Mouse (Mus musculus) MEL (cell line): ENCODE results near the gene Myo7a. TPM values are rescaled to one million over a fixed set of nuclear protein-coding genes. Genes with fewer than 3 reads are reported as not detected.

ENCODE experiments used
- DNase-seq: peaks from one replicate; pipeline ENCODE4 v3.0.0; 2011; ENCODE audit warnings: low read depth, low spot score
- H3K27ac ChIP-seq: 2 replicates; pipeline ENCODE4 v1.5.1; 2012; ENCODE audit warnings: low read depth, mild to moderate bottlenecking, control low read depth, low read length, moderate library complexity; ENCODE audit not compliant: control insufficient read depth
- H3K27me3 ChIP-seq, 2 experiments: fragments of 150-350 bp in 1 of 2; sonication (generic) in 1 of 2; 2 replicates each; pipeline ENCODE4 v1.6.1; 2012; ENCODE audit warnings: low read length in 2 of 2, mild to moderate bottlenecking in 2 of 2, improper control_type of control experiment in 1 of 2, moderate library complexity in 1 of 2; ENCODE audit not compliant: insufficient read depth in 2 of 2, control insufficient read depth in 1 of 2
- H3K36me3 ChIP-seq, 2 experiments: 2 replicates each; pipeline ENCODE4 v1.6.1; 2012 to 2014; ENCODE audit warnings: low read length in 2 of 2, improper control_type of control experiment in 1 of 2, inconsistent platforms in 1 of 2, mild to moderate bottlenecking in 1 of 2; ENCODE audit not compliant: insufficient read depth in 2 of 2, control insufficient read depth in 1 of 2
- H3K4me1 ChIP-seq, 2 experiments: fragments of 150-350 bp in 1 of 2; sonication (generic) in 1 of 2; 2 replicates each; pipeline ENCODE4 v1.6.1; 2012; ENCODE audit warnings: low read length in 2 of 2, improper control_type of control experiment in 1 of 2, mild to moderate bottlenecking in 1 of 2; ENCODE audit not compliant: insufficient read depth in 2 of 2, control insufficient read depth in 1 of 2
- H3K4me3 ChIP-seq, 2 experiments: fragments of 150-350 bp in 1 of 2; sonication (generic) in 1 of 2; 2 replicates each; pipeline ENCODE4 v1.5.1; 2012; ENCODE audit warnings: low read depth in 2 of 2, low read length in 2 of 2, mild to moderate bottlenecking in 2 of 2, moderate library complexity in 2 of 2, control low read depth in 1 of 2, improper control_type of control experiment in 1 of 2; ENCODE audit not compliant: control insufficient read depth in 1 of 2, insufficient read depth in 1 of 2
- H3K79me2 ChIP-seq: 2 replicates; pipeline ENCODE4 v1.6.1; 2012; ENCODE audit warnings: mild to moderate bottlenecking, low read length, moderate library complexity; ENCODE audit not compliant: control insufficient read depth, poor library complexity, insufficient read depth
- H3K9ac ChIP-seq: 2 replicates; pipeline ENCODE4 v1.6.1; 2012; ENCODE audit warnings: low read depth, mild to moderate bottlenecking, control low read depth, low read length, moderate library complexity; ENCODE audit not compliant: control insufficient read depth, poor library complexity, severe bottlenecking
- H3K9me3 ChIP-seq: fragments of 150-350 bp; sonication (generic); replicated peaks from 2 replicates; pipeline ENCODE4 v1.6.1; 2012; ENCODE audit warnings: mild to moderate bottlenecking, low read length, improper control_type of control experiment, moderate library complexity; ENCODE audit not compliant: insufficient read depth
- BHLHE40 ChIP-seq: IDR thresholded peaks from 2 replicates; pipeline ENCODE4 v1.6.1; 2012; ENCODE audit warnings: low read depth, mild to moderate bottlenecking, inconsistent platforms, low read length, improper control_type of control experiment, borderline replicate concordance
- CHD2 ChIP-seq: IDR thresholded peaks from 2 replicates; pipeline ENCODE4 v1.6.1; 2011; ENCODE audit warnings: low read length, improper control_type of control experiment
- CTCF ChIP-seq, 3 experiments: IDR thresholded peaks in 2 of 3; conservative IDR thresholded peaks in 1 of 3; 2 replicates each; pipeline ENCODE4 v1.5.1; 2011 to 2012; ENCODE audit warnings: low read length in 3 of 3, low read depth in 2 of 3, mild to moderate bottlenecking in 2 of 3, improper control_type of control experiment in 1 of 3, inconsistent platforms in 1 of 3, mixed read lengths in 1 of 3, moderate library complexity in 1 of 3; ENCODE audit not compliant: control insufficient read depth in 1 of 3, insufficient read depth in 1 of 3, poor library complexity in 1 of 3, severe bottlenecking in 1 of 3
- EP300 ChIP-seq, 2 experiments: IDR thresholded peaks; 2 replicates each; pipeline ENCODE4 v1.6.1; 2011; ENCODE audit warnings: improper control_type of control experiment in 2 of 2, low read length in 2 of 2, low read depth in 1 of 2, mild to moderate bottlenecking in 1 of 2
- ETS1 ChIP-seq: IDR thresholded peaks from 2 replicates; pipeline ENCODE4 v1.6.1; 2012; ENCODE audit warnings: low read depth, mild to moderate bottlenecking, inconsistent platforms, low read length, improper control_type of control experiment, moderate library complexity
- GATA1 ChIP-seq: IDR thresholded peaks from 2 replicates; pipeline ENCODE4 v1.6.1; 2011; ENCODE audit warnings: low read depth, low read length, improper control_type of control experiment
- HCFC1 ChIP-seq: IDR thresholded peaks from 2 replicates; pipeline ENCODE4 v1.6.1; 2012; ENCODE audit warnings: low read depth, mild to moderate bottlenecking, inconsistent platforms, low read length, improper control_type of control experiment, moderate library complexity
- JUND ChIP-seq: IDR thresholded peaks from 2 replicates; pipeline ENCODE4 v1.6.1; 2011; ENCODE audit warnings: low read depth, mild to moderate bottlenecking, improper control_type of control experiment, low read length
- MAFK ChIP-seq: IDR thresholded peaks from 2 replicates; pipeline ENCODE4 v1.6.1; 2011; ENCODE audit warnings: low read depth, mild to moderate bottlenecking, low read length, improper control_type of control experiment, borderline replicate concordance
- MAX ChIP-seq: IDR thresholded peaks from 2 replicates; pipeline ENCODE4 v1.6.1; 2011; ENCODE audit warnings: low read length, improper control_type of control experiment
- MAZ ChIP-seq: IDR thresholded peaks from 2 replicates; pipeline ENCODE4 v1.6.1; 2012; ENCODE audit warnings: low read depth, mild to moderate bottlenecking, inconsistent platforms, low read length, improper control_type of control experiment
- MEF2A ChIP-seq: IDR thresholded peaks from 2 replicates; pipeline ENCODE4 v1.6.1; 2014; ENCODE audit warnings: low read depth, mild to moderate bottlenecking, inconsistent platforms, low read length, improper control_type of control experiment; ENCODE audit not compliant: poor library complexity, insufficient replicate concordance, severe bottlenecking; ENCODE audit errors: extremely low read depth
- MXI1 ChIP-seq: IDR thresholded peaks from 2 replicates; pipeline ENCODE4 v1.6.1; 2011; ENCODE audit warnings: mild to moderate bottlenecking, low read depth, low read length, improper control_type of control experiment
- MYC ChIP-seq: IDR thresholded peaks from 2 replicates; pipeline ENCODE4 v1.6.1; 2011; ENCODE audit warnings: low read depth, mild to moderate bottlenecking, low read length, improper control_type of control experiment, moderate library complexity
- POLR2AphosphoS5 ChIP-seq: IDR thresholded peaks from 2 replicates; pipeline ENCODE4 v1.6.1; 2012; ENCODE audit warnings: low read depth, borderline replicate concordance, mild to moderate bottlenecking, inconsistent platforms, low read length, moderate library complexity, mixed read lengths
- RAD21 ChIP-seq: IDR thresholded peaks from 2 replicates; pipeline ENCODE4 v1.6.1; 2011; ENCODE audit warnings: mild to moderate bottlenecking, low read depth, low read length, improper control_type of control experiment
- RCOR1 ChIP-seq: IDR thresholded peaks from 2 replicates; pipeline ENCODE4 v1.6.1; 2012; ENCODE audit warnings: low read depth, mild to moderate bottlenecking, inconsistent platforms, low read length, improper control_type of control experiment
- SIN3A ChIP-seq: IDR thresholded peaks from 2 replicates; pipeline ENCODE4 v1.6.1; 2012; ENCODE audit warnings: low read length, improper control_type of control experiment, inconsistent platforms
- TBP ChIP-seq: IDR thresholded peaks from 2 replicates; pipeline ENCODE4 v1.8.0; 2011; ENCODE audit warnings: low read depth, low read length, improper control_type of control experiment
- TCF12 ChIP-seq: IDR thresholded peaks from 2 replicates; pipeline ENCODE4 v1.6.1; 2014; ENCODE audit warnings: low read depth, mild to moderate bottlenecking, inconsistent platforms, low read length, improper control_type of control experiment, moderate library complexity
- USF2 ChIP-seq, 2 experiments: IDR thresholded peaks; 2 replicates each; pipeline ENCODE4 v1.6.1; 2011 to 2012; ENCODE audit warnings: improper control_type of control experiment in 2 of 2, low read length in 2 of 2, borderline replicate concordance in 1 of 2, inconsistent platforms in 1 of 2, low read depth in 1 of 2, mild to moderate bottlenecking in 1 of 2; ENCODE audit not compliant: insufficient read depth in 1 of 2
- ZC3H11A ChIP-seq: IDR thresholded peaks from 2 replicates; pipeline ENCODE4 v1.6.1; 2012; ENCODE audit warnings: low read depth, mild to moderate bottlenecking, inconsistent platforms, low read length, improper control_type of control experiment
- ZKSCAN1 ChIP-seq: IDR thresholded peaks from 2 replicates; pipeline ENCODE4 v1.6.1; 2012; ENCODE audit warnings: low read depth, mild to moderate bottlenecking, inconsistent platforms, low read length, improper control_type of control experiment, moderate library complexity
- ZMIZ1 ChIP-seq: IDR thresholded peaks from 2 replicates; pipeline ENCODE4 v1.6.1; 2012; ENCODE audit warnings: low read depth, mild to moderate bottlenecking, inconsistent platforms, low read length, improper control_type of control experiment, moderate library complexity
- ZNF384 ChIP-seq: IDR thresholded peaks from 2 replicates; pipeline ENCODE4 v1.6.1; 2012; ENCODE audit warnings: low read depth, mild to moderate bottlenecking, inconsistent platforms, low read length, improper control_type of control experiment
- polyA plus RNA-seq, 2 experiments: library from polyadenylated mRNA; stranded (reverse) in 1 of 2; unstranded in 1 of 2; fragments of >175 nt in 1 of 2; fragments of >200 nt in 1 of 2; gene quantifications; 2 replicates each; pipeline versions ENCODE4 v1.2.1 to v1.2.4; 2012; ENCODE audit warnings: low replicate concordance in 2 of 2, low read depth in 1 of 2; ENCODE audit not compliant: insufficient read length in 2 of 2, insufficient read depth in 1 of 2, missing spikeins in 1 of 2
- total RNA-seq: library from RNA; depleted of rRNA; stranded (reverse); fragments of 300-350 nt; gene quantifications from 2 replicates; pipeline ENCODE4 v1.2.3, GENCODE M21; 2012

Gene Myo7a
- total and polyA plus RNA-seq, 3 experiments: 1.4 to 7.5 TPM; not detected in 1

- Histone ChIP-seq H3K9ac (no peak overlapping the region), H3K27me3 (no peaks in the 10 kb centered on the region), H3K9me3 (no peaks in the 10 kb centered on the region), H3K4me3 (no peak overlapping the region), H3K79me2 (no peaks in the 10 kb centered on the region), H3K27ac (no peak overlapping the region), H3K4me1 (peaks cover 0 to 6% of the 10 kb centered on the region in 2 experiments; a peak in 1 of 4 replicates), H3K36me3 (no peaks in the 10 kb centered on the region; a peak in 1 of 4 replicates)
- TF ChIP-seq MAFK (no peak), ZMIZ1 (no peak), USF2 (IDR thresholded peaks at IDR 0.05; ENCODE audit: borderline replicate concordance in 1 of 2, insufficient read depth in 1 of 2, low read depth in 1 of 2, low read length in 2 of 2) (no peak), BHLHE40 (no peak), RAD21 (no peak), POLR2AphosphoS5 (no peak), MAZ (no peak), EP300 (IDR thresholded peaks at IDR 0.05; ENCODE audit: low read depth in 1 of 2, low read length in 2 of 2) (no peak), ZKSCAN1 (no peak), CHD2 (no peak), JUND (no peak), MAX (no peak), TCF12 (no peak), MXI1 (no peak), TBP (no peak), MYC (no peak), MEF2A (no peak), HCFC1 (no peak), SIN3A (no peak)
- no peak for DNase-seq
Observed at GRCm38 (mm10) chr7:98164382-98164998, 45.2 kb upstream of the Myo7a start.

- H3K36me3 ChIP-seq: no peaks in the 10 kb centered on the region; a peak in 1 of 4 replicates
- H3K79me2 ChIP-seq: no peaks in the 10 kb centered on the region
- peak; percentile 51 for DNase-seq
- H3K9ac ChIP-seq: no peak overlapping the region
- H3K9me3 ChIP-seq: no peaks in the 10 kb centered on the region
- H3K4me3 ChIP-seq: no peak overlapping the region
- H3K4me1 ChIP-seq: peaks cover 0 to 6% of the 10 kb centered on the region in 2 experiments; a peak in 1 of 4 replicates
- H3K27ac ChIP-seq: no peak overlapping the region
- no peak for TF ChIP-seq MEF2A
- no peak for TF ChIP-seq POLR2AphosphoS5
- no peak for TF ChIP-seq MYC
- TF ChIP-seq ZC3H11A: no peak
- TF ChIP-seq MAX: no peak
- peak; percentile 81; the same call in 1 of the 2 replicates for TF ChIP-seq RCOR1
- TF ChIP-seq ETS1: 0 out of 2 replicates have a peak, but pooled peaks have one; percentile 26
- peak; percentile 57 for TF ChIP-seq GATA1
- no peak for TF ChIP-seq ZNF384
- TF ChIP-seq CTCF (IDR thresholded peaks at IDR 0.05 in 2 of 3, conservative IDR thresholded peaks at IDR 0.05 in 1 of 3; ENCODE audit: control insufficient read depth in 1 of 3, insufficient read depth in 1 of 3, low read depth in 2 of 3, low read length in 3 of 3, poor library complexity in 1 of 3, severe bottlenecking in 1 of 3): no peak
- H3K27me3 ChIP-seq: no peaks in the 10 kb centered on the region
Observed at GRCm38 (mm10) chr7:98163700-98164099, 44.4 kb upstream of the Myo7a start.
